Mouse (Mus musculus) bone marrow, adult 2 months (tissue): ENCODE data around the gene Slc6a4. TPM values are rescaled to one million over a fixed set of nuclear protein-coding genes. Genes with fewer than 3 reads are reported as not detected.

Source experiments
- H3K27ac ChIP-seq: fragments of 200-500 bp; 2 replicates; pipeline ENCODE4 v1.5.1; 2012; ENCODE audit warnings: low read depth, mild to moderate bottlenecking, control low read depth, inconsistent platforms, low read length; ENCODE audit not compliant: control insufficient read depth, poor library complexity, insufficient read depth
- H3K4me1 ChIP-seq: fragments of 200-500 bp; 2 replicates; pipeline ENCODE4 v1.6.1; 2011; ENCODE audit warnings: low read length; ENCODE audit not compliant: control insufficient read depth, insufficient read depth
- H3K4me3 ChIP-seq: fragments of 200-500 bp; replicated peaks from 2 replicates; pipeline ENCODE3; 2011; ENCODE audit warnings: mild to moderate bottlenecking, low read depth, low read length, control low read depth; ENCODE audit not compliant: control insufficient read depth
- CTCF ChIP-seq: fragments of 200-500 bp; IDR thresholded peaks from 2 replicates; pipeline ENCODE4 v1.5.1; 2011; ENCODE audit warnings: low read length, control low read depth; ENCODE audit not compliant: control insufficient read depth, insufficient read depth
- POLR2A ChIP-seq: fragments of 200-500 bp; IDR thresholded peaks from 2 replicates; pipeline ENCODE4 v1.6.1; 2011; ENCODE audit warnings: low read depth, mild to moderate bottlenecking, control low read depth, low read length, borderline replicate concordance; ENCODE audit not compliant: control insufficient read depth
- WGBS: fragments of 180-500 bp; shearing (Covaris S2); methylation state at CpG from one replicate; pipeline ENCODE4 v1.1.7; 2018; 5-methylcytosine and 5-hydroxymethylcytosine counted together
- polyA plus RNA-seq: library from polyadenylated mRNA; stranded (reverse); fragments of >200 nt; gene quantifications from 2 replicates; pipeline ENCODE4 v1.2.4, GENCODE M21; 2011; ENCODE audit warnings: low replicate concordance; ENCODE audit not compliant: missing spikeins, insufficient read depth, insufficient read length

The Slc6a4 gene
- polyA plus RNA-seq, 1 experiment: 37.7 TPM

- no peak for TF ChIP-seq CTCF
- no peak for TF ChIP-seq POLR2A
- Histone ChIP-seq H3K27ac (no peak overlapping the region), H3K4me1 (no peaks in the 10 kb centered on the region), H3K4me3 (no peak overlapping the region)
- 44% methylated on average over 6 of the region's 6 CpGs for WGBS
These were observed 8.2 kb downstream of the Slc6a4 start for GRCm38 (mm10) chr11:77006616-77007015.

GRCm38 (mm10) chr11:77009069-77010025 is 10.9 kb downstream of the Slc6a4 start:
- Histone ChIP-seq H3K27ac (no peak overlapping the region), H3K4me3 (no peak overlapping the region), H3K4me1 (no peaks in the 10 kb centered on the region)
- 74% methylated on average over 16 of the region's 16 CpGs for WGBS
- TF ChIP-seq POLR2A: no peak
- no peak for TF ChIP-seq CTCF

- Histone ChIP-seq H3K4me1 (no peaks in the 10 kb centered on the region), H3K27ac (no peak overlapping the region), H3K4me3 (no peak overlapping the region)
- no peak for TF ChIP-seq CTCF
- no peak for TF ChIP-seq POLR2A
- 70% methylated on average over 10 of the region's 10 CpGs for WGBS
These were observed 12.5 kb downstream of the Slc6a4 start for GRCm38 (mm10) chr11:77010762-77011475.

GRCm38 (mm10) chr11:77018046-77018445 is 19.6 kb downstream of the Slc6a4 start:
- H3K27ac ChIP-seq: no peak overlapping the region
- no peak overlapping the region for H3K4me3 ChIP-seq
- TF ChIP-seq POLR2A (no peak), CTCF (no peak)
- WGBS: 66% methylated on average over 11 of the region's 11 CpGs
- no peaks in the 10 kb centered on the region for H3K4me1 ChIP-seq

- Histone ChIP-seq H3K27ac (no peak overlapping the region), H3K4me3 (no peak overlapping the region), H3K4me1 (no peaks in the 10 kb centered on the region)
- no peak for TF ChIP-seq CTCF
- TF ChIP-seq POLR2A: no peak
- 43% methylated on average over 8 of the region's 8 CpGs for WGBS
These were observed 21.1 kb downstream of the Slc6a4 start for GRCm38 (mm10) chr11:77019539-77019938.

GRCm38 (mm10) chr11:77021749-77022396 is 23.5 kb downstream of the Slc6a4 start:
- WGBS: 84% methylated on average over 9 of the region's 9 CpGs
- H3K4me1 ChIP-seq: no peaks in the 10 kb centered on the region
- TF ChIP-seq CTCF (no peak), POLR2A (no peak)
- H3K4me3 ChIP-seq: no peak overlapping the region
- no peak overlapping the region for H3K27ac ChIP-seq

GRCm38 (mm10) chr11:77026559-77026958 is 28.2 kb downstream of the Slc6a4 start:
- no peaks in the 10 kb centered on the region for H3K4me1 ChIP-seq
- WGBS: 72% methylated on average over 3 of the region's 3 CpGs
- no peak overlapping the region for H3K27ac ChIP-seq
- no peak overlapping the region for H3K4me3 ChIP-seq
- no peak for TF ChIP-seq CTCF
- TF ChIP-seq POLR2A: no peak

GRCm38 (mm10) chr11:77028157-77028556 is 29.8 kb downstream of the Slc6a4 start:
- 83% methylated on average over 3 of the region's 3 CpGs for WGBS
- Histone ChIP-seq H3K27ac (no peak overlapping the region), H3K4me3 (no peak overlapping the region), H3K4me1 (no peaks in the 10 kb centered on the region)
- TF ChIP-seq POLR2A (no peak), CTCF (no peak)
